Mouse (Mus musculus): ENCODE data around the gene Hoxc6.

DNA sequence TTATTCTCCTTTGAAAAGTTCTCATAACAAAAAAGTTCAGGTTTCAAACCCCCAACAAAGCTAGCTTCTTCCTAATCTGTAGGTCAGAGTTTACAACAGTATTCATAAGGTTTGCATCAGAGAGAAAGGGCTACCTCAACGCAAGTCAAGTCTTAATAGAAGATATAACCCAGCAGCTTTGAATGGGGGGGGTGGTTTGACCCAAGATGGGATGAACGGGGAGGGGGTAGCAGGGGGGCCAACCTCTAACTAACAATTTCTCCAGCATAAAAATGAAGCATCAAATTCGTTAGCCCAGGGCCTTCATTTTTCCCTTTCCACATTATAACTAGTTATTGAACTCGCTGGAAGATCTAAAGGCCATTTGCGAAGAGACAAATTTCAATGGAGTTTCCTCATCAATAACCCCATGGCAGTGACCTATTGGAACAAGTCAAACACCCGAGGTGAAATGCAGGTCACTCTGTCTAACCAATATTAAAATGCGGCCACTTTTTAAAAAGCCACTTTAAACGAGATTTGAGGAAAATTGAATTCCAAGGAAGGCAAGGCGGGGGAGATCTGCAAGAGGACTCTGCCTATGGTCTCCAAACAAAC, 31.0 kb downstream of the Hoxc6 start:
- no peak for TF ChIP-seq TAL1 (IDR thresholded peaks at IDR 0.05; ENCODE audit: low read length)
- TF ChIP-seq GATA1 (IDR thresholded peaks at IDR 0.05; ENCODE audit: low read length) = no peak
